22 mouse cellular contexts compared by ENCODE assay signal in genomic region chr4:32085040-32085439, GRCm38 (mm10).
DNase-seq lines count a peak whose midpoint lies in the region; ATAC-seq and TF ChIP-seq lines count a peak whose summit lies in the region.
"Had no signal": no experiment of that assay in that cellular context is flagged by ENCODE, and none has a peak within 500 bp of the region (broad histone marks: within the 10 kb centered on the region; RNA-seq: fewer than 3 reads in every experiment).

No protein-coding gene starts in this region.

- TF ChIP-seq CTCF in thymus, adult 2 months (IDR thresholded peaks at IDR 0.05; ENCODE audit: borderline replicate concordance, control insufficient read depth, extremely low read depth, insufficient read depth, low read length, poor library complexity), result no peak

- no peaks in the 10 kb centered on the region for H3K27me3 ChIP-seq in neural tube, embryonic 13.5 days
- no peaks in the 10 kb centered on the region for H3K27me3 ChIP-seq in neural tube, embryonic 15.5 days (replicated peaks)
- H3K27me3 ChIP-seq in thymus, adult 2 months (ENCODE audit: control insufficient read depth, insufficient read depth, low read length), result no peaks in the 10 kb centered on the region
- H3K27me3 ChIP-seq: CH12.LX, Patski had no signal

- no peak overlapping the region for H3K4me3 ChIP-seq in neural tube, embryonic 13.5 days
- H3K4me3 ChIP-seq in neural tube, embryonic 15.5 days (replicated peaks), result no peak overlapping the region
- H3K4me3 ChIP-seq in thymus, adult 2 months (ENCODE audit: control insufficient read depth, insufficient read depth, low read length), result no peak overlapping the region

- H3K4me1 ChIP-seq in neural tube, embryonic 13.5 days (replicated peaks), result peaks cover 17% of the 10 kb centered on the region
- H3K4me1 ChIP-seq in neural tube, embryonic 15.5 days, result peaks cover 11% of the 10 kb centered on the region
- no peaks in the 10 kb centered on the region for H3K4me1 ChIP-seq in thymus, adult 2 months (replicated peaks; ENCODE audit: control insufficient read depth, insufficient read depth, low read length)

- no peak overlapping the region for H3K9ac ChIP-seq in neural tube, embryonic 13.5 days
- no peak overlapping the region for H3K9ac ChIP-seq in neural tube, embryonic 15.5 days (replicated peaks)

- peak; percentile 69; the same call in 1 of the 2 replicates for ATAC-seq in frontal cortex, adult (ENCODE audit: low TSS enrichment)
- ATAC-seq in neural tube, embryonic 13.5 days (ENCODE audit: low read depth), result no peak
- no peak for ATAC-seq in neural tube, embryonic 15.5 days (ENCODE audit: low FRiP score)
- ATAC-seq: activated CD4-positive, CD25-positive, alpha-beta regulatory T cell, adult 4 months; CD4-positive, CD25-positive, alpha-beta regulatory T cell, adult 4 months; Patski had no signal

- DNase-seq in frontal cortex, postnatal 14 days (ENCODE audit: low spot score in 2 of 2), result no peak
- DNase-seq in brain, adult 2 months (ENCODE audit: low read depth, low spot score), result peak; percentile 43
- DNase-seq in thymus, adult 2 months, result no peak
- DNase-seq: adrenal gland, adult 2 months; adrenal gland, adult 8-10 months; adrenal gland, postnatal 10 days; adrenal gland, postnatal 14 days; adrenal gland, postnatal 25 days; adrenal gland, postnatal 36 days; B cell, adult 2 months; cerebellum, adult 11 months; cerebellum, adult 11-12 months; cerebellum, adult 18-20 months; cerebellum, adult 2 months had no signal

- no peak for TF ChIP-seq POLR2A in thymus, adult 2 months (IDR thresholded peaks at IDR 0.05; ENCODE audit: control insufficient read depth, extremely low read depth, insufficient read depth, low read length, poor library complexity)

- no peaks in the 10 kb centered on the region for H3K36me3 ChIP-seq in neural tube, embryonic 13.5 days
- H3K36me3 ChIP-seq in neural tube, embryonic 15.5 days, result no peaks in the 10 kb centered on the region
- no peaks in the 10 kb centered on the region for H3K36me3 ChIP-seq in thymus, adult 2 months (ENCODE audit: control insufficient read depth, insufficient read depth, low read length)
- H3K36me3 ChIP-seq: G1E had no signal

- 94% methylated on average over 2 of the region's 2 CpGs for WGBS in neural tube, embryonic 13.5 days
- 96% methylated on average over 2 of the region's 2 CpGs for whole genome bisulfite sequencing in neural tube, embryonic 15.5 days
- WGBS in thymus, adult 2 months, result 94% methylated on average over 2 of the region's 2 CpGs

- H3K9me3 ChIP-seq in neural tube, embryonic 13.5 days, result no peaks in the 10 kb centered on the region
- H3K9me3 ChIP-seq in neural tube, embryonic 15.5 days (replicated peaks), result no peaks in the 10 kb centered on the region
- H3K9me3 ChIP-seq: G1E had no signal

- H3K27ac ChIP-seq in neural tube, embryonic 13.5 days (replicated peaks), result peak overlapping the region; percentile 81; the same call in 1 of the 2 replicates
- no peak overlapping the region for H3K27ac ChIP-seq in neural tube, embryonic 15.5 days (replicated peaks)
- no peak overlapping the region for H3K27ac ChIP-seq in thymus, adult 2 months (ENCODE audit: control insufficient read depth, insufficient read depth, low read length)

- no peak overlapping the region for H3K4me2 ChIP-seq in neural tube, embryonic 13.5 days
- H3K4me2 ChIP-seq in neural tube, embryonic 15.5 days, result no peak overlapping the region
